Mouse (Mus musculus) MEL (cell line): Measurements from ENCODE around the gene Csnk1g2. TPM values are rescaled to one million over a fixed set of nuclear protein-coding genes. Genes with fewer than 3 reads are reported as not detected.

ENCODE experiments used
- DNase-seq: peaks from one replicate; pipeline ENCODE4 v3.0.0; 2011; ENCODE audit warnings: low read depth, low spot score
- H3K27ac ChIP-seq: 2 replicates; pipeline ENCODE4 v1.5.1; 2012; ENCODE audit warnings: low read depth, mild to moderate bottlenecking, control low read depth, low read length, moderate library complexity; ENCODE audit not compliant: control insufficient read depth
- H3K27me3 ChIP-seq, 2 experiments: fragments of 150-350 bp in 1 of 2; sonication (generic) in 1 of 2; 2 replicates each; pipeline ENCODE4 v1.6.1; 2012; ENCODE audit warnings: low read length in 2 of 2, mild to moderate bottlenecking in 2 of 2, improper control_type of control experiment in 1 of 2, moderate library complexity in 1 of 2; ENCODE audit not compliant: insufficient read depth in 2 of 2, control insufficient read depth in 1 of 2
- H3K36me3 ChIP-seq, 2 experiments: 2 replicates each; pipeline ENCODE4 v1.6.1; 2012 to 2014; ENCODE audit warnings: low read length in 2 of 2, improper control_type of control experiment in 1 of 2, inconsistent platforms in 1 of 2, mild to moderate bottlenecking in 1 of 2; ENCODE audit not compliant: insufficient read depth in 2 of 2, control insufficient read depth in 1 of 2
- H3K4me1 ChIP-seq, 2 experiments: fragments of 150-350 bp in 1 of 2; sonication (generic) in 1 of 2; 2 replicates each; pipeline ENCODE4 v1.6.1; 2012; ENCODE audit warnings: low read length in 2 of 2, improper control_type of control experiment in 1 of 2, mild to moderate bottlenecking in 1 of 2; ENCODE audit not compliant: insufficient read depth in 2 of 2, control insufficient read depth in 1 of 2
- H3K4me3 ChIP-seq, 2 experiments: fragments of 150-350 bp in 1 of 2; sonication (generic) in 1 of 2; 2 replicates each; pipeline ENCODE4 v1.5.1; 2012; ENCODE audit warnings: low read depth in 2 of 2, low read length in 2 of 2, mild to moderate bottlenecking in 2 of 2, moderate library complexity in 2 of 2, control low read depth in 1 of 2, improper control_type of control experiment in 1 of 2; ENCODE audit not compliant: control insufficient read depth in 1 of 2, insufficient read depth in 1 of 2
- H3K79me2 ChIP-seq: 2 replicates; pipeline ENCODE4 v1.6.1; 2012; ENCODE audit warnings: mild to moderate bottlenecking, low read length, moderate library complexity; ENCODE audit not compliant: control insufficient read depth, poor library complexity, insufficient read depth
- H3K9ac ChIP-seq: 2 replicates; pipeline ENCODE4 v1.6.1; 2012; ENCODE audit warnings: low read depth, mild to moderate bottlenecking, control low read depth, low read length, moderate library complexity; ENCODE audit not compliant: control insufficient read depth, poor library complexity, severe bottlenecking
- H3K9me3 ChIP-seq: fragments of 150-350 bp; sonication (generic); replicated peaks from 2 replicates; pipeline ENCODE4 v1.6.1; 2012; ENCODE audit warnings: mild to moderate bottlenecking, low read length, improper control_type of control experiment, moderate library complexity; ENCODE audit not compliant: insufficient read depth
- CHD1 ChIP-seq: IDR thresholded peaks from 2 replicates; pipeline ENCODE4 v1.6.1; 2012; ENCODE audit warnings: low read depth, mild to moderate bottlenecking, inconsistent platforms, low read length, improper control_type of control experiment
- ELF1 ChIP-seq: IDR thresholded peaks from 2 replicates; pipeline ENCODE4 v1.6.1; 2014; ENCODE audit warnings: low read depth, mild to moderate bottlenecking, inconsistent platforms, low read length, improper control_type of control experiment, moderate library complexity
- EP300 ChIP-seq, 2 experiments: IDR thresholded peaks; 2 replicates each; pipeline ENCODE4 v1.6.1; 2011; ENCODE audit warnings: improper control_type of control experiment in 2 of 2, low read length in 2 of 2, low read depth in 1 of 2, mild to moderate bottlenecking in 1 of 2
- ETS1 ChIP-seq: IDR thresholded peaks from 2 replicates; pipeline ENCODE4 v1.6.1; 2012; ENCODE audit warnings: low read depth, mild to moderate bottlenecking, inconsistent platforms, low read length, improper control_type of control experiment, moderate library complexity
- GABPA ChIP-seq: IDR thresholded peaks from 2 replicates; pipeline ENCODE4 v1.6.1; 2012; ENCODE audit warnings: low read depth, mild to moderate bottlenecking, inconsistent platforms, low read length, improper control_type of control experiment, moderate library complexity
- HCFC1 ChIP-seq: IDR thresholded peaks from 2 replicates; pipeline ENCODE4 v1.6.1; 2012; ENCODE audit warnings: low read depth, mild to moderate bottlenecking, inconsistent platforms, low read length, improper control_type of control experiment, moderate library complexity
- KAT2A ChIP-seq: conservative IDR thresholded peaks from 2 replicates; pipeline ENCODE4 v1.6.1; 2012; ENCODE audit warnings: low read depth, low read length, improper control_type of control experiment, inconsistent platforms
- MAX ChIP-seq: IDR thresholded peaks from 2 replicates; pipeline ENCODE4 v1.6.1; 2011; ENCODE audit warnings: low read length, improper control_type of control experiment
- MEF2A ChIP-seq: IDR thresholded peaks from 2 replicates; pipeline ENCODE4 v1.6.1; 2014; ENCODE audit warnings: low read depth, mild to moderate bottlenecking, inconsistent platforms, low read length, improper control_type of control experiment; ENCODE audit not compliant: poor library complexity, insufficient replicate concordance, severe bottlenecking; ENCODE audit errors: extremely low read depth
- MXI1 ChIP-seq: IDR thresholded peaks from 2 replicates; pipeline ENCODE4 v1.6.1; 2011; ENCODE audit warnings: mild to moderate bottlenecking, low read depth, low read length, improper control_type of control experiment
- NELFE ChIP-seq: IDR thresholded peaks from 2 replicates; pipeline ENCODE4 v1.6.1; 2011; ENCODE audit warnings: low read depth, low read length, improper control_type of control experiment
- NRF1 ChIP-seq: IDR thresholded peaks from 2 replicates; pipeline ENCODE4 v1.6.1; 2014; ENCODE audit warnings: low read depth, mild to moderate bottlenecking, inconsistent platforms, low read length, improper control_type of control experiment, moderate library complexity; ENCODE audit not compliant: poor library complexity, insufficient read depth, severe bottlenecking
- POLR2AphosphoS5 ChIP-seq: IDR thresholded peaks from 2 replicates; pipeline ENCODE4 v1.6.1; 2012; ENCODE audit warnings: low read depth, borderline replicate concordance, mild to moderate bottlenecking, inconsistent platforms, low read length, moderate library complexity, mixed read lengths
- RCOR1 ChIP-seq: IDR thresholded peaks from 2 replicates; pipeline ENCODE4 v1.6.1; 2012; ENCODE audit warnings: low read depth, mild to moderate bottlenecking, inconsistent platforms, low read length, improper control_type of control experiment
- SMC3 ChIP-seq: IDR thresholded peaks from 2 replicates; pipeline ENCODE4 v1.6.1; 2011; ENCODE audit warnings: low read depth, low read length, improper control_type of control experiment
- TAL1 ChIP-seq: IDR thresholded peaks from 2 replicates; pipeline ENCODE4 v1.6.1; 2012; ENCODE audit warnings: mild to moderate bottlenecking, inconsistent platforms, low read length, moderate library complexity, mixed read lengths
- TCF12 ChIP-seq: IDR thresholded peaks from 2 replicates; pipeline ENCODE4 v1.6.1; 2014; ENCODE audit warnings: low read depth, mild to moderate bottlenecking, inconsistent platforms, low read length, improper control_type of control experiment, moderate library complexity
- USF1 ChIP-seq: IDR thresholded peaks from 2 replicates; pipeline ENCODE4 v1.6.1; 2014; ENCODE audit warnings: low read depth, mild to moderate bottlenecking, inconsistent platforms, low read length, improper control_type of control experiment, moderate library complexity
- USF2 ChIP-seq, 2 experiments: IDR thresholded peaks; 2 replicates each; pipeline ENCODE4 v1.6.1; 2011 to 2012; ENCODE audit warnings: improper control_type of control experiment in 2 of 2, low read length in 2 of 2, borderline replicate concordance in 1 of 2, inconsistent platforms in 1 of 2, low read depth in 1 of 2, mild to moderate bottlenecking in 1 of 2; ENCODE audit not compliant: insufficient read depth in 1 of 2
- ZC3H11A ChIP-seq: IDR thresholded peaks from 2 replicates; pipeline ENCODE4 v1.6.1; 2012; ENCODE audit warnings: low read depth, mild to moderate bottlenecking, inconsistent platforms, low read length, improper control_type of control experiment
- ZKSCAN1 ChIP-seq: IDR thresholded peaks from 2 replicates; pipeline ENCODE4 v1.6.1; 2012; ENCODE audit warnings: low read depth, mild to moderate bottlenecking, inconsistent platforms, low read length, improper control_type of control experiment, moderate library complexity
- ZMIZ1 ChIP-seq: IDR thresholded peaks from 2 replicates; pipeline ENCODE4 v1.6.1; 2012; ENCODE audit warnings: low read depth, mild to moderate bottlenecking, inconsistent platforms, low read length, improper control_type of control experiment, moderate library complexity
- ZNF384 ChIP-seq: IDR thresholded peaks from 2 replicates; pipeline ENCODE4 v1.6.1; 2012; ENCODE audit warnings: low read depth, mild to moderate bottlenecking, inconsistent platforms, low read length, improper control_type of control experiment
- polyA plus RNA-seq, 2 experiments: library from polyadenylated mRNA; stranded (reverse) in 1 of 2; unstranded in 1 of 2; fragments of >175 nt in 1 of 2; fragments of >200 nt in 1 of 2; gene quantifications; 2 replicates each; pipeline versions ENCODE4 v1.2.1 to v1.2.4; 2012; ENCODE audit warnings: low replicate concordance in 2 of 2, low read depth in 1 of 2; ENCODE audit not compliant: insufficient read length in 2 of 2, insufficient read depth in 1 of 2, missing spikeins in 1 of 2
- total RNA-seq: library from RNA; depleted of rRNA; stranded (reverse); fragments of 300-350 nt; gene quantifications from 2 replicates; pipeline ENCODE4 v1.2.3, GENCODE M21; 2012

Gene Csnk1g2
- total and polyA plus RNA-seq, 3 experiments: 132 to 231 TPM; not detected in 1

- no peak for TF ChIP-seq ZC3H11A
- TF ChIP-seq, all 39 proteins: peak for 3
Observed at GRCm38 (mm10) chr10:80656863-80657623, 34.4 kb downstream of the Csnk1g2 start, which contains the start of gene Btbd2 (continued).

DNA sequence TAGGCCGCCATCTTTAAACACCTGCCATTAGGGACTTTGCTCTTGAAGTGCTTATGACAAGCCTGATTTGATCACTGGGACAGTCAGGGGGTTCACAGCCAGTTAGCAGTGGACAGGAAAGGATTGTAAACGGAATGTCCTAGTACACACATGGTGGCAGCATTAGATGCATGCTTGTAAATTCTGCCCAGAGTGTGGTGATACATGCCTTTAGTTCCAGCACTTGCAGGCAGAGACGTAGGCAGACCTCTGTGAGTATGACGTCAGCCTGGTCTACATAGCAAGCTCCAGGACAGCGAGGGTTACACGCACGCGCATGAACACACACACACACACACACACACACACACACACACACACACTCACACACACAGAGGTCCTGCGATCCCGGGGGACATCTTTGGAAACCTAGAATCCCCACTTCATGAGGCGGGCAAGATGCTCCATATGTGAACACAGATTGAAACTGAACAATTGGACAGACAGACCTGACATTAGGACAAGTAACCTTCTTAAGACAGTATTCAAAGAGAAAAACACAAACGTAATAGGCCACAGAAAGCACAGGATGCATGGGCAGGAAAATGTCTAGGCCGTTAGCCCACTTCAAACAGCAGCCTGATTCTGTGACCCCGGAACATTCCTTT is 35.7 kb downstream of the Csnk1g2 start:
- H3K9ac ChIP-seq: peak overlapping the region; percentile 47
- H3K4me3 ChIP-seq: peak overlapping the region; percentile 27 to 40
- H3K79me2 ChIP-seq: peaks cover 8% of the 10 kb centered on the region
- peaks cover 0 to 9% of the 10 kb centered on the region in 2 experiments; a peak in 2 of 4 replicates for H3K36me3 ChIP-seq
- peaks cover 3 to 25% of the 10 kb centered on the region in 2 experiments for H3K4me1 ChIP-seq
- peak; percentile 28; the same call in 1 of the 2 replicates for TF ChIP-seq ZMIZ1
- TF ChIP-seq KAT2A: no peak
- peak; percentile 49 for TF ChIP-seq HCFC1
- no peak for TF ChIP-seq NELFE
- TF ChIP-seq RCOR1: no peak
- no peak for TF ChIP-seq POLR2AphosphoS5
- TF ChIP-seq ZKSCAN1: no peak
- no peak for TF ChIP-seq ELF1
- TF ChIP-seq CHD1: no peak
- TF ChIP-seq TAL1: no peak
- no peak for TF ChIP-seq SMC3
- TF ChIP-seq MXI1: peak; percentile 57
- TF ChIP-seq MEF2A: no peak
- TF ChIP-seq USF2 (IDR thresholded peaks at IDR 0.05; ENCODE audit: borderline replicate concordance in 1 of 2, insufficient read depth in 1 of 2, low read depth in 1 of 2, low read length in 2 of 2): no peak
- TF ChIP-seq EP300 (IDR thresholded peaks at IDR 0.05; ENCODE audit: low read depth in 1 of 2, low read length in 2 of 2): no peak
- peak; percentile 52 for TF ChIP-seq ETS1
- no peak for TF ChIP-seq GABPA
- TF ChIP-seq TCF12: no peak
- TF ChIP-seq ZNF384: no peak
- no peak for TF ChIP-seq USF1
- TF ChIP-seq ZC3H11A: no peak
- TF ChIP-seq MAX: peak; percentile 84
- TF ChIP-seq NRF1: peak; percentile 62
- TF ChIP-seq, all 39 proteins: peak for 6
- no peaks in the 10 kb centered on the region for H3K9me3 ChIP-seq
- peak overlapping the region; percentile 81 for H3K27ac ChIP-seq
- DNase-seq: peak; percentile 81
- no peaks in the 10 kb centered on the region for H3K27me3 ChIP-seq
